Mouse (Mus musculus): Measurements from ENCODE around the gene Bod1. TPM values are rescaled to one million over a fixed set of nuclear protein-coding genes. Genes with fewer than 3 reads are reported as not detected.

The Bod1 gene
- polyA plus RNA-seq, 1 experiment from 2014 or later, result 102 TPM

- H3K4me2 ChIP-seq (ENCODE audit: low read depth, low read length), result no peak overlapping the region
- H3K4me3 ChIP-seq (ENCODE audit: low read depth, low read length), result no peak overlapping the region
- no peak overlapping the region for H3K27ac ChIP-seq (replicated peaks; ENCODE audit: low read depth, low read length)
- H3K27me3 ChIP-seq (replicated peaks; ENCODE audit: control insufficient read depth, insufficient read depth, low read length), result no peaks in the 10 kb centered on the region
- H3K9ac ChIP-seq (ENCODE audit: low read depth, low read length), result no peak overlapping the region
- H3K36me3 ChIP-seq (ENCODE audit: control insufficient read depth, insufficient read depth, low read length), result peaks cover 48% of the 10 kb centered on the region
- no peaks in the 10 kb centered on the region for H3K9me3 ChIP-seq (ENCODE audit: control insufficient read depth, low read length)
- 86% methylated on average over 7 of the region's 7 CpGs for WGBS
- no peaks in the 10 kb centered on the region for H3K4me1 ChIP-seq (ENCODE audit: control insufficient read depth, insufficient read depth, low read length)
- ATAC-seq (ENCODE audit: low read depth) (no peak), DNase-seq (ENCODE audit: low spot score) (no peak)
Measured at GRCm38 (mm10) chr11:31662214-31662613, 9.5 kb downstream of the Bod1 start.

- Histone ChIP-seq H3K27ac (replicated peaks; ENCODE audit: low read depth, low read length) (no peak overlapping the region), H3K4me3 (ENCODE audit: low read depth, low read length) (no peak overlapping the region), H3K9ac (ENCODE audit: low read depth, low read length) (no peak overlapping the region), H3K27me3 (replicated peaks; ENCODE audit: control insufficient read depth, insufficient read depth, low read length) (no peaks in the 10 kb centered on the region), H3K4me1 (ENCODE audit: control insufficient read depth, insufficient read depth, low read length) (no peaks in the 10 kb centered on the region), H3K9me3 (ENCODE audit: control insufficient read depth, low read length) (0 out of 2 replicates have a peak, but pooled peaks cover under 1% of the 10 kb centered on the region), H3K36me3 (ENCODE audit: control insufficient read depth, insufficient read depth, low read length) (0 out of 2 replicates have a peak, but pooled peaks cover 5% of the 10 kb centered on the region), H3K4me2 (ENCODE audit: low read depth, low read length) (no peak overlapping the region)
- ATAC-seq (ENCODE audit: low read depth), result no peak
- no peak for DNase-seq (ENCODE audit: low spot score)
Measured at GRCm38 (mm10) chr11:31657806-31658175, 13.9 kb downstream of the Bod1 start.

GRCm38 (mm10) chr11:31657168-31657805, 14.4 kb downstream of the Bod1 start:
- no peak overlapping the region for H3K4me2 ChIP-seq (ENCODE audit: low read depth, low read length)
- WGBS, result 85% methylated on average over 5 of the region's 5 CpGs
- H3K27ac ChIP-seq (replicated peaks; ENCODE audit: low read depth, low read length), result no peak overlapping the region
- DNase-seq (ENCODE audit: low spot score), result no peak
- H3K9ac ChIP-seq (ENCODE audit: low read depth, low read length), result no peak overlapping the region
- 0 out of 2 replicates have a peak, but pooled peaks cover 5% of the 10 kb centered on the region for H3K9me3 ChIP-seq (ENCODE audit: control insufficient read depth, low read length)
- H3K27me3 ChIP-seq (replicated peaks; ENCODE audit: control insufficient read depth, insufficient read depth, low read length), result no peaks in the 10 kb centered on the region
- ATAC-seq (ENCODE audit: low read depth), result no peak
- no peaks in the 10 kb centered on the region for H3K4me1 ChIP-seq (ENCODE audit: control insufficient read depth, insufficient read depth, low read length)
- H3K36me3 ChIP-seq (ENCODE audit: control insufficient read depth, insufficient read depth, low read length), result 0 out of 2 replicates have a peak, but pooled peaks cover 4% of the 10 kb centered on the region
- no peak overlapping the region for H3K4me3 ChIP-seq (ENCODE audit: low read depth, low read length)

GRCm38 (mm10) chr11:31649507-31649906, 22.2 kb downstream of the Bod1 start:
- ATAC-seq (ENCODE audit: low read depth), result no peak

GRCm38 (mm10) chr11:31647268-31647667, 24.4 kb downstream of the Bod1 start:
- Histone ChIP-seq H3K27ac (replicated peaks; ENCODE audit: low read depth, low read length) (no peak overlapping the region), H3K27me3 (replicated peaks; ENCODE audit: control insufficient read depth, insufficient read depth, low read length) (no peaks in the 10 kb centered on the region), H3K4me1 (ENCODE audit: control insufficient read depth, insufficient read depth, low read length) (no peaks in the 10 kb centered on the region), H3K4me2 (ENCODE audit: low read depth, low read length) (no peak overlapping the region), H3K9me3 (ENCODE audit: control insufficient read depth, low read length) (no peaks in the 10 kb centered on the region), H3K9ac (ENCODE audit: low read depth, low read length) (no peak overlapping the region), H3K4me3 (ENCODE audit: low read depth, low read length) (no peak overlapping the region), H3K36me3 (ENCODE audit: control insufficient read depth, insufficient read depth, low read length) (no peaks in the 10 kb centered on the region)
- ATAC-seq (ENCODE audit: low read depth) (no peak), DNase-seq (ENCODE audit: low spot score) (no peak)
- whole genome bisulfite sequencing, result 85% methylated on average over 10 of the region's 10 CpGs

More at GRCm38 (mm10) chr11:31649507-31649906, 22.2 kb downstream of the Bod1 start:
- Histone ChIP-seq H3K9me3 (ENCODE audit: control insufficient read depth, low read length) (0 out of 2 replicates have a peak, but pooled peaks cover 6% of the 10 kb centered on the region), H3K4me2 (ENCODE audit: low read depth, low read length) (no peak overlapping the region), H3K27me3 (replicated peaks; ENCODE audit: control insufficient read depth, insufficient read depth, low read length) (no peaks in the 10 kb centered on the region), H3K4me1 (ENCODE audit: control insufficient read depth, insufficient read depth, low read length) (no peaks in the 10 kb centered on the region), H3K9ac (ENCODE audit: low read depth, low read length) (no peak overlapping the region), H3K4me3 (ENCODE audit: low read depth, low read length) (no peak overlapping the region), H3K36me3 (ENCODE audit: control insufficient read depth, insufficient read depth, low read length) (no peaks in the 10 kb centered on the region), H3K27ac (replicated peaks; ENCODE audit: low read depth, low read length) (no peak overlapping the region)
- WGBS, result 61% methylated on average over 2 of the region's 2 CpGs
- DNase-seq (ENCODE audit: low spot score), result no peak

GRCm38 (mm10) chr11:31646571-31646970, 25.1 kb downstream of the Bod1 start:
- Histone ChIP-seq H3K36me3 (ENCODE audit: control insufficient read depth, insufficient read depth, low read length) (no peaks in the 10 kb centered on the region), H3K9me3 (ENCODE audit: control insufficient read depth, low read length) (no peaks in the 10 kb centered on the region), H3K27me3 (replicated peaks; ENCODE audit: control insufficient read depth, insufficient read depth, low read length) (no peaks in the 10 kb centered on the region), H3K27ac (replicated peaks; ENCODE audit: low read depth, low read length) (no peak overlapping the region), H3K9ac (ENCODE audit: low read depth, low read length) (no peak overlapping the region), H3K4me1 (ENCODE audit: control insufficient read depth, insufficient read depth, low read length) (no peaks in the 10 kb centered on the region), H3K4me3 (ENCODE audit: low read depth, low read length) (no peak overlapping the region), H3K4me2 (ENCODE audit: low read depth, low read length) (no peak overlapping the region)
- DNase-seq (ENCODE audit: low spot score), result no peak
- ATAC-seq (ENCODE audit: low read depth), result no peak
- WGBS, result 100% methylated on average over 1 of the region's 1 CpGs

- Histone ChIP-seq H3K9ac (ENCODE audit: low read depth, low read length) (no peak overlapping the region), H3K4me1 (ENCODE audit: control insufficient read depth, insufficient read depth, low read length) (no peaks in the 10 kb centered on the region), H3K9me3 (ENCODE audit: control insufficient read depth, low read length) (no peaks in the 10 kb centered on the region), H3K27ac (replicated peaks; ENCODE audit: low read depth, low read length) (no peak overlapping the region), H3K36me3 (ENCODE audit: control insufficient read depth, insufficient read depth, low read length) (no peaks in the 10 kb centered on the region), H3K27me3 (replicated peaks; ENCODE audit: control insufficient read depth, insufficient read depth, low read length) (no peaks in the 10 kb centered on the region), H3K4me3 (ENCODE audit: low read depth, low read length) (no peak overlapping the region), H3K4me2 (ENCODE audit: low read depth, low read length) (no peak overlapping the region)
- DNase-seq (ENCODE audit: low spot score) (no peak), ATAC-seq (ENCODE audit: low read depth) (no peak)
- WGBS, result 70% methylated on average over 6 of the region's 6 CpGs
Measured at GRCm38 (mm10) chr11:31643120-31643519, 28.6 kb downstream of the Bod1 start.

- WGBS, result 40% methylated on average over 3 of the region's 3 CpGs
- no peaks in the 10 kb centered on the region for H3K4me1 ChIP-seq (ENCODE audit: control insufficient read depth, insufficient read depth, low read length)
- ATAC-seq (ENCODE audit: low read depth) (no peak), DNase-seq (ENCODE audit: low spot score) (no peak)
- no peaks in the 10 kb centered on the region for H3K27me3 ChIP-seq (replicated peaks; ENCODE audit: control insufficient read depth, insufficient read depth, low read length)
- H3K9ac ChIP-seq (ENCODE audit: low read depth, low read length), result no peak overlapping the region
- H3K4me2 ChIP-seq (ENCODE audit: low read depth, low read length), result no peak overlapping the region
- H3K36me3 ChIP-seq (ENCODE audit: control insufficient read depth, insufficient read depth, low read length), result no peaks in the 10 kb centered on the region
- H3K9me3 ChIP-seq (ENCODE audit: control insufficient read depth, low read length), result no peaks in the 10 kb centered on the region
- no peak overlapping the region for H3K4me3 ChIP-seq (ENCODE audit: low read depth, low read length)
- no peak overlapping the region for H3K27ac ChIP-seq (replicated peaks; ENCODE audit: low read depth, low read length)
Measured at GRCm38 (mm10) chr11:31641066-31641810, 30.4 kb downstream of the Bod1 start.

- Histone ChIP-seq H3K9me3 (ENCODE audit: control insufficient read depth, low read length) (no peaks in the 10 kb centered on the region), H3K9ac (ENCODE audit: low read depth, low read length) (no peak overlapping the region), H3K36me3 (ENCODE audit: control insufficient read depth, insufficient read depth, low read length) (no peaks in the 10 kb centered on the region), H3K4me1 (ENCODE audit: control insufficient read depth, insufficient read depth, low read length) (no peaks in the 10 kb centered on the region), H3K4me2 (ENCODE audit: low read depth, low read length) (no peak overlapping the region), H3K27me3 (replicated peaks; ENCODE audit: control insufficient read depth, insufficient read depth, low read length) (no peaks in the 10 kb centered on the region), H3K27ac (replicated peaks; ENCODE audit: low read depth, low read length) (no peak overlapping the region), H3K4me3 (ENCODE audit: low read depth, low read length) (no peak overlapping the region)
- DNase-seq (ENCODE audit: low spot score) (no peak), ATAC-seq (ENCODE audit: low read depth) (no peak)
- 73% methylated on average over 5 of the region's 5 CpGs for WGBS
Measured at GRCm38 (mm10) chr11:31640187-31640586, 31.5 kb downstream of the Bod1 start.

All from embryonic facial prominence, embryonic 14.5 days (tissue).